Mouse (Mus musculus) cerebellum, postnatal 10 days (tissue): ENCODE measurements at regions not wholly inside any gene's neighbourhood (a gene's known extent, or its start where the extent isn't known, plus 50 kb on each side); places are given as distances from the start of the nearest gene placed in this dataset.

Experiments used
- DNase-seq, 2 experiments: peaks; one replicate each; pipeline ENCODE4 v3.0.0; 2021; ENCODE audit warnings: mixed read lengths in 2 of 2

DNA sequence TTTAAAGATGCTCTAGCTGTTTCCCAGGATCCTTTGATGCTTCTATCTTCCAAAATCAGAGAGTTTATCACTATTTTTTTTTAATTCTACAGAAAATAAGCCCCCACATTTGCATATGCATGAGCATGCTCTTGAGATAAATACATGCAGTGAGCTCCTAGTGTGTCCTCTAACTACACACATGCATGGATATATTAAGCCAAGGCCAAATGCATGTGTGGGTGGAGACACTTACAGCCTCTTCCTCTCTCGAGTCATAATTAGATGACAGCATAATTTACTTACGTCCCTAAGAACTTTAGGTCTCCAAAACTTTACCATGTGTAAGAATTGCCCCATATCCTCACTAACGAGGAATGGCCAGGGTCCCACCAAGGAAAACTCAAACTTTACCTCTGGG is 189.9 kb upstream of the Gcfc2 start:
- DNase-seq, result no peak

DNA sequence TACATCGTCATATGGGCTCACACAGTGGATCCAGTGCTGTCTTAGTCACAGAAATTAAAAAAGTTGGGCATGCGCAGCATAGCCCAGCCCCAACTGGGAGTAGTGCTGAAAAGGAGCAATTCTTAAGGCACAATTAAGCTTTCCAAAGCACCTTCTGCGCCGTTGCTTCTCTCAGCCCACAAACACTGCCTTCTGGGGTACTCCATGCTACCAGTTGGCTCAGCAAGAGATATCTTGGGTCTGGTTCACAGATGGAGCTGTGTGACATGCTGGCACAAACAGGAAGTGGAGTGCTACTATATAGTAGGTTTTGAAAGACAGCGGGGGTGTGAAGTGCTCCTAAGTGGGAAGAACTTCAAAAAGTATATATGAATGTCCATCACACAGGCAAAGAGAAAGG is 185.0 kb upstream of the Gcfc2 start:
- no peak for DNase-seq

DNA sequence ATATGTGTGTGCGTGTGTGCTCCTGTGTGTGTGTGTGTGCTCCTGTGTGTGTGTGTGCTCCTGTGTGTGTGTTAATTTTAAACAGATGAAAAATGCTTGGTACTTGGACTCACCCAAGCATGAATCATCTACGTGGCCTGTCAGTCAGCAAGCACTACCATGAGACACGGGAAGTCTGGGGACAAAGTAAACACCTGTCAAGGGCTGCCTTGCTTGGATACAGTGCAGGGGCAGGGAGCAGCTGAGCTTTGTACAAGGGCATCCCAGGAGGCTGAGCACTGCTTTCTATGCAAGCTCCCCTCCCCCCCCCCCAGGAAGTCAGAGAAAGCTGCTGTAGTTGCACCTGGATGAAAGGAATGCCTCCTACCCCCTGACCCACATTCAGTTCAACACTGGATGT is 173.8 kb upstream of the Gcfc2 start:
- no peak for DNase-seq

GRCm38 (mm10) chr6:81751631-81752030 is 171.8 kb upstream of the Gcfc2 start:
- no peak for DNase-seq

GRCm38 (mm10) chr6:81756242-81756641 is 167.2 kb upstream of the Gcfc2 start:
- DNase-seq, result no peak

- no peak for DNase-seq
These were observed 164.6 kb upstream of the Gcfc2 start for GRCm38 (mm10) chr6:81758876-81759275.

DNA sequence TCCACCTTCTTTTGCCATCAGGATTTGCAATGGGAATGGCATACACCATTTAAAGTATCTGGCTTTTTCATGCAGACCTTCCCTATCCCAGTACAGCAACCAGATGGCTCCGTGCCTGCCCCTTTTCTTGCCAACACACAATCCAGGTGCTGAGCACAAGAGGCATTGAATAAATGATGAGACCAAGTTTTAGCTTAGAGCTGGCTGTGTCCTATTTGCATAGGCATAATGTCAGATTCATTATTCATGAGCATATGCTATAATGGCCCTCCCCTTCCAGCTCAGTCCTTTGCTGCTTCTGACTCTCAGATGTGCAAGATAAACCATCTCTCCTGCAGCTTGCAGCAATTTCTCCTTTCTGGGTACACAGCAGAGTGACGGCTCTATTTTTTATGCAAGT is 163.3 kb upstream of the Gcfc2 start:
- peak; percentile 47 to 63 for DNase-seq

- DNase-seq, result peak; percentile 55 to 73
These were observed 157.6 kb upstream of the Gcfc2 start for GRCm38 (mm10) chr6:81765831-81766230.

- DNase-seq, result no peak
These were observed 156.7 kb upstream of the Gcfc2 start for GRCm38 (mm10) chr6:81766800-81767199.

DNA sequence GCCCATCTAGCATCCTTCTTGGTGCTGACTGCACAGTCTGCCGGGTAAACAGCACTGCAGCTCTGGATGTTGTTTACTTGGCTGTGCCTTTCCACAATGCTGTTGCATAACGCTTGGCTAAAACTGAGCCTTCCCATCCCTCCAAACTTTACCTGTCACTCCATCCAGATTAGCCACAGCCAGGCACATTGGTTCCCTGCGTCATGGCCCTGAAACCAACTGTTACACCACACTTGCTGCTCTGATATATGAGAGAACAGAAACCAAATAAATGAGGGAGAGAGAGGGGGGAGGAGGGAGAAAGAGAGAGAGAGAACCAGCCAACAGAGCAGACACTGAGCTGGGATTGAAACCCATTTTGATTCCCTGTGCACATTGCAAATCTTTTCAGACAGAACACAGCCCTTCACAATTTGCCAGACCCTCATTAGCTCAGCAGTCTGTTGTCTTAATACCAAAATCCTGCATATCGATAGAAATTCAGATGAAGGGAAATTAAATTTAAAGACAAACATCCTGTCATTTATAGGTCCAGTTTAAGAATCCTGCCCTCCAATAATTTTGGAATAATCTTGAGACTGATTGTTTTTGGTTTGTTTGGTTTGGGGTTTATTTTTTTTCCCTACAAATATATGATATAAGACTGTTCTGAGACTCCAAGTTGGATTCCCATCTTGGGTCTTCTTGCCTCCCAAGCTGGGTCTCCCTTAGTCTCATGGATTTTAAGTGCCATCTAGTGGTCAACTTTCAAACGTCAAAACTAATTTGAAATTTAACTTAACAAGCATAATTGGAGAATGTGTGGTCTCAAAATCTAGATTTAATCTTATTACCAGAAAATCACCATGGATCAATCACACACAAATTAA is 154.6 kb upstream of the Gcfc2 start:
- peak; percentile 30 to 75 for DNase-seq

- no peak for DNase-seq
These were observed 153.2 kb upstream of the Gcfc2 start for GRCm38 (mm10) chr6:81770301-81770700.

GRCm38 (mm10) chr6:81771862-81772261 is 151.6 kb upstream of the Gcfc2 start:
- no peak for DNase-seq

GRCm38 (mm10) chr6:81782131-81782530 is 141.3 kb upstream of the Gcfc2 start:
- DNase-seq, result no peak

DNA sequence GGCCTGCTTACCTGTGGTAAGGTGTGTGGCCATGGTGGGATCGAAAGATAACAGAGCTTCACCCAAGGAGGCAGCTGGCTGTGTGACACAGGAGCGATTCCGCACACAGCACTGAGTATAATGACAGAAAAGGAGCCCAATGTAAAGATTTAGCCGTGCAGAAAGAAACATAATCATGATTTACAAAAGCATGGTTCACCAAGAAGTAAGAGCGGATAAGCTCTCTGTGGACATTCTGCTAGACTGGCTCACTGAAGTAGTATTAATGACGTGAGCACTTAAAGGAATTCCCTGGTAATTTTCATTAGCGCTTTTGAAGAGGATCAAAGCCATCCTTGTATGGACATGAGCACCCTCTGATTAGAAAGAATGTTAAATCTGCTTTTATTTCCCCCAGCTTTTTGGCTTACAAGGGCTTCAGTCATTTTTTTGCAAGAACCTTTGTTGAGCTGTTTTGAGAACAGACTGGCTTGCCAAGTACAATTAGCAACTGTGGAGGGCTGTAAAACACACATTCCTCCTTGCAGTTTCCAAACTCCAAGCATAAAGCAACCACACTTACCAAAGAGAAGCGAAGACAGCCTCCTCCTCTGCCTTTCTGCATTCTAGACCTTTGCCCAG is 140.5 kb upstream of the Gcfc2 start:
- no peak for DNase-seq

DNA sequence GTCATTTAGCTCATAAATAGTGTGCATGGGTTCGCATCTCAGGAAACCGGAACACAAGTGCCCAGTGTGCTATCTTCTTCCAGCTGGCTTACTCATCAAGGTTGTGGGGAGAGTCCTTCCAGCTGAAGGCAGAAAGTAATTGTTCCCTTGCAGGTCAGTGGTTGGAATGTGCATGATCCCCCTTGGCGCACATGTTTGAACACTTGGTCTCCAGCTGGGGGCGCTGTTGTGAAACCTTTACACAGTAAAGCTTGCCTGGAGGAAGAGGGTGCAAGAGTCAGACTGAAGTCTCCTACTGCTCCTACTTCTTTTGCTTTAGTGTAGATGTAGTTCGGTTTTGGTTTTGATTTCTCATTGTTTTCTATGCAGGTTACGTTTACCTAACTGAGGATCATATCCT is 128.2 kb upstream of the Gcfc2 start:
- DNase-seq, result peak; percentile 22 to 23

GRCm38 (mm10) chr6:81800822-81801221 is 122.6 kb upstream of the Gcfc2 start:
- DNase-seq, result no peak

DNA sequence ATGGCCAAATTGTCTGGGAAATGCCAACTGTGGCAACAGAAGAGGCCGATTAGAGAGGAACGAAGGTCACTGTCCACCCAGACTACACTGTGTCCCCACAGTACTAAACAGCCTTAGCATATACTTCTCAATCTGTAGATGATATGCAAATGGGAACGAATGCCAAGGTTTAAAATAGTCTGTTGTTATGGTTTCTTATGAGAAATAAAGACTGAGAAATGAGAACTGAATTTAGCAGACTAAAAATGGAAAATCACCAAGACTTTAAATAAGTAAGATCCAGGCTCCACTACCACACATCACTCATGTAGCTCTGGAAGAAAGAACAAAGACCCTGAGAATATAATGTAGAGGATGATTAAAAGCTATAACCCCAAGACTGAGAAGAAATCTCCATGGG is 121.7 kb upstream of the Gcfc2 start:
- DNase-seq, result no peak

DNA sequence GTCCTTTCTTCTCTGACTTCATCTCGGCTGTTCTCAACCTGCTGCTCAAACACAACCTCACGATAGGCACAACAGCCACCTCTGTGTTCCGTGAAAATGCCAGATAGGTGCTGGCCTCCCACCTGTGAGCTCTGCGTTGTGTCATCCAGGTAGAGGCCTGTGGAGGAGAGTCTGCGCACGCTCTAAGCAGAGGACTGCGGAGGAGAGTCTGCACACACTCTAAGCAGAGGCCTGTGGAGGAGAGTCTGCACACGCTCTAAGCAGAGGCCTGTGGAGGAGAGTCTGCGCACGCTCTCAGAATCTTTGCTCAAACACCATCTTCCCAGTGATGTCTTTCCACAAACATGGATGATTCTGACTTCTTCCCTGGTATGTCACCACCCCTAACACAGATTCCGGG is 117.5 kb upstream of the Gcfc2 start:
- DNase-seq, result no peak

DNA sequence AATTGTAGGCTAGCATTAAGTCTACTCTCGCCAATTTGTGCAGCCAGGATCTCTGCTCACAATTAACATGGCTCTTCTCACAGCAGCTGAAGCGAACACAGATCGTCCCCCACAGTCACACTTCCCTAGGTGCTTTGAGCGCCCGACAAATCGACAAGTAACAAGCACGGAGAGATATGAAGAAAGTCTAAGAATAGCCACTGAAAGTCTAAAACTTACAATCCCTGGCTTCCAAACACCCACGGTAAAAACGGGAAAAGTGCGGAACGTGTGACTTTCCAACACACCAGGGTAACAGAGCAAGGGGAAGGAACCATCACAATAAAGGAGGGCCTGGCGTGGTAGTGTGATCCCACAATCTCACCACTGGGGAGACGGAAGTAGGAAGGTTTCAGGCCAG is 114.8 kb upstream of the Gcfc2 start:
- DNase-seq, result no peak

GRCm38 (mm10) chr6:81815248-81815961 is 108.1 kb upstream of the Gcfc2 start:
- peak; percentile 34 to 36 for DNase-seq

DNA sequence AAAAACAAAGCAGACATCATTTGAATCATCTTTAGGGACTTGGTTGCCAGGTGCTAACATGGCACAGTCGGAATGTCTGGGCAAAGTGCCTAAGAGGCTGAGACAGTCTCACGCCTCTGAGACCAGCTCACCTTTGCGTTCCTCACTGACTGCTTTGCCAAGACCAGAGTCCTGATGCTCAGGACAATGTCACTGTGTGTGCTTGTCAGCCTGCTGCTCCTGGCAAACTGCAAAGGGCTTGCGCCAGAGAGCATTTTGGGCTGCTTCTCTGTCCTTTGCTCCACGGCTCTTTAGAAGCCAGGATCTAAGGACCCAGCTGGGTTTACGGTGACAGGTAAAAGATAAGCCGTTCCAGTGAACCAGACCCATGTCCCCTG is 107.5 kb upstream of the Gcfc2 start:
- peak; percentile 87 to 88 for DNase-seq

- DNase-seq, result peak; percentile 81 to 84
These were observed 106.2 kb upstream of the Gcfc2 start for GRCm38 (mm10) chr6:81817050-81817827.

DNA sequence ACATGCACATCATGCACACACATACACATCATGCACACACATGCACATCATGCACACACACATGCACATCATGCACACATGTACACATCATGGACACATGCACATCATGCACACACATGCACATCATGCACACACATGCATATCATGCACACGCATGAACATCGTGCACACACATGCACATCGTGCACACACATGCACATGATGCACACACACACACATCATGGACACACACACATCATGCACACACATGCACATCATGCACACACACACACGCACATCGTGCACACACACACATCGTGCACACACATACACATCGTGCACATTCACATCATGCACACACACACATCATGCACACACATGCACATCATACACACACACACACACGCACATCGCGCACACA is 104.9 kb upstream of the Gcfc2 start:
- no peak for DNase-seq
